Comparison of ENCODE assay signal across 10 mouse cellular contexts in the genomic region with DNA sequence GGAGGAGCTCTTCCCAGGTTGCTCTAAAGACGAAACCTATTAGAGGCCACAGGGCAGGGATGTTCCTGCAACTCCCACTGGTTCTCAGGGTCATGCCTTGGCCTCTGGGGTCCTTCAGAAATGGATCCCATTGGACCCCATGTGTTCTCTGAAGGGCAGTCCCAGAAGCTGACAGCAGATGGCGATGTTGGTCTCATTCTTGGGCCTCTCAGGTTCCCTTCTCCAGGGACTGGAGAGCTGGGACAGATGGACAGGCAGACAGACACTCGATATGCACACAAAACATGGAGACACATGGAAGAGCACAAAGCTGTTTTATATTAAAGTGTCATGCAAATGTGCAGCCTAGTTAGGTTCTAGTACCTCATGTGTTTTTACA. TPM values are rescaled to one million over a fixed set of nuclear protein-coding genes. Genes with fewer than 3 reads are reported as not detected.
DNase-seq lines count a peak whose midpoint lies in the region; ATAC-seq and TF ChIP-seq lines count a peak whose summit lies in the region.
"Had no signal": no experiment of that assay in that cellular context is flagged by ENCODE, and none has a peak within 500 bp of the region (broad histone marks: within the 10 kb centered on the region; RNA-seq: fewer than 3 reads in every experiment).

No protein-coding gene starts in this region.

- no peak overlapping the region for H3K4me2 ChIP-seq in hindbrain, embryonic 14.5 days (replicated peaks)
- H3K4me2 ChIP-seq in hindbrain, embryonic 16.5 days (ENCODE audit: low read length): no peak overlapping the region
- no peak overlapping the region for H3K4me2 ChIP-seq in kidney, embryonic 14.5 days (replicated peaks; ENCODE audit: low read depth, low read length)
- no peak overlapping the region for H3K4me2 ChIP-seq in limb, embryonic 14.5 days (replicated peaks; ENCODE audit: low read depth, low read length, severe bottlenecking)
- H3K4me2 ChIP-seq: embryonic facial prominence, embryonic 15.5 days had no signal

- no peak for TF ChIP-seq POLR2A in limb, embryonic 14.5 days (IDR thresholded peaks at IDR 0.05; ENCODE audit: borderline replicate concordance, extremely low read depth, insufficient read depth, insufficient read length)

- H3K36me3 ChIP-seq in hindbrain, embryonic 14.5 days (replicated peaks; ENCODE audit: control insufficient read depth, insufficient read depth): no peaks in the 10 kb centered on the region
- H3K36me3 ChIP-seq in hindbrain, embryonic 16.5 days (ENCODE audit: control insufficient read depth, insufficient read depth, low read length): no peaks in the 10 kb centered on the region
- H3K36me3 ChIP-seq in kidney, embryonic 14.5 days (ENCODE audit: control insufficient read depth, insufficient read depth, low read length): no peaks in the 10 kb centered on the region
- H3K36me3 ChIP-seq in limb, embryonic 14.5 days (ENCODE audit: control insufficient read depth, insufficient read depth, low read length): no peaks in the 10 kb centered on the region
- H3K36me3 ChIP-seq: embryonic facial prominence, embryonic 15.5 days had no signal

- DNase-seq in hindbrain, embryonic 14.5 days (ENCODE audit: low spot score): peak; percentile 72
- peak; percentile 63 for DNase-seq in adipocyte (ENCODE audit: low spot score)
- peak; percentile 81 for DNase-seq in embryo, embryonic 11 days
- no peak for DNase-seq in limb, embryonic 14.5 days (ENCODE audit: low spot score)
- DNase-seq in retina, embryonic 14.5 days (ENCODE audit: low spot score): peak; percentile 91
- peak; percentile 60 for DNase-seq in urinary bladder, postnatal 25 days (ENCODE audit: low spot score)

- H3K4me3 ChIP-seq in hindbrain, embryonic 14.5 days (replicated peaks; ENCODE audit: low read length): no peak overlapping the region
- H3K4me3 ChIP-seq in hindbrain, embryonic 16.5 days (ENCODE audit: low read length): no peak overlapping the region
- no peak overlapping the region for H3K4me3 ChIP-seq in kidney, embryonic 14.5 days (ENCODE audit: low read length)
- no peak overlapping the region for H3K4me3 ChIP-seq in limb, embryonic 14.5 days (replicated peaks; ENCODE audit: low read length)
- H3K4me3 ChIP-seq: embryonic facial prominence, embryonic 15.5 days; megakaryocyte, embryonic 14.5 days had no signal

- 18% methylated on average over 3 of the region's 3 CpGs for WGBS in hindbrain, embryonic 14.5 days
- 12% methylated on average over 3 of the region's 3 CpGs for WGBS in hindbrain, embryonic 16.5 days
- 8% methylated on average over 3 of the region's 3 CpGs for WGBS in kidney, embryonic 14.5 days
- 4% methylated on average over 3 of the region's 3 CpGs for WGBS in limb, embryonic 14.5 days

- no peak overlapping the region for H3K9ac ChIP-seq in hindbrain, embryonic 14.5 days
- H3K9ac ChIP-seq in hindbrain, embryonic 16.5 days (ENCODE audit: low read depth, low read length): no peak overlapping the region
- H3K9ac ChIP-seq in kidney, embryonic 14.5 days (ENCODE audit: low read depth, low read length): no peak overlapping the region
- no peak overlapping the region for H3K9ac ChIP-seq in limb, embryonic 14.5 days (ENCODE audit: low read depth, low read length, severe bottlenecking)
- H3K9ac ChIP-seq: embryonic facial prominence, embryonic 15.5 days had no signal

- no peak for ATAC-seq in hindbrain, embryonic 14.5 days (ENCODE audit: low FRiP score)
- no peak for ATAC-seq in hindbrain, embryonic 16.5 days
- ATAC-seq in kidney, embryonic 14.5 days (ENCODE audit: low FRiP score, low TSS enrichment): 0 out of 2 replicates have a peak, but pooled peaks have one; percentile 20
- peak; percentile 16; the same call in 1 of the 2 replicates for ATAC-seq in limb, embryonic 14.5 days (ENCODE audit: low FRiP score, low read depth)

- H3K27ac ChIP-seq in hindbrain, embryonic 14.5 days: no peak overlapping the region
- H3K27ac ChIP-seq in hindbrain, embryonic 16.5 days (ENCODE audit: low read depth, low read length): no peak overlapping the region
- H3K27ac ChIP-seq in kidney, embryonic 14.5 days (ENCODE audit: low read depth, low read length): no peak overlapping the region
- H3K27ac ChIP-seq in limb, embryonic 14.5 days (replicated peaks; ENCODE audit: low read depth, low read length): no peak overlapping the region
- H3K27ac ChIP-seq: embryonic facial prominence, embryonic 15.5 days had no signal

- 0 out of 2 replicates have a peak, but pooled peaks cover 7% of the 10 kb centered on the region for H3K27me3 ChIP-seq in hindbrain, embryonic 14.5 days (ENCODE audit: control insufficient read depth, insufficient read depth, low read length)
- no peaks in the 10 kb centered on the region for H3K27me3 ChIP-seq in hindbrain, embryonic 16.5 days (replicated peaks; ENCODE audit: control insufficient read depth, insufficient read depth, low read length)
- H3K27me3 ChIP-seq in kidney, embryonic 14.5 days (ENCODE audit: control insufficient read depth, insufficient read depth, low read length): no peaks in the 10 kb centered on the region
- H3K27me3 ChIP-seq in limb, embryonic 14.5 days (ENCODE audit: control insufficient read depth, insufficient read depth, low read length): no peaks in the 10 kb centered on the region
- H3K27me3 ChIP-seq: embryonic facial prominence, embryonic 15.5 days had no signal

- 0 out of 2 replicates have a peak, but pooled peaks cover under 1% of the 10 kb centered on the region for H3K4me1 ChIP-seq in hindbrain, embryonic 14.5 days (replicated peaks; ENCODE audit: control insufficient read depth, insufficient read depth, low read length)
- no peaks in the 10 kb centered on the region for H3K4me1 ChIP-seq in hindbrain, embryonic 16.5 days (ENCODE audit: control insufficient read depth, insufficient read depth, low read depth, low read length)
- H3K4me1 ChIP-seq in kidney, embryonic 14.5 days (ENCODE audit: control insufficient read depth, insufficient read depth, low read length): no peaks in the 10 kb centered on the region
- peaks cover 2% of the 10 kb centered on the region; the same call in 1 of the 2 replicates for H3K4me1 ChIP-seq in limb, embryonic 14.5 days (ENCODE audit: control insufficient read depth, insufficient read depth, low read length)

- H3K9me3 ChIP-seq in hindbrain, embryonic 14.5 days (ENCODE audit: control insufficient read depth, low read length): peaks cover 6% of the 10 kb centered on the region; the same call in 1 of the 2 replicates
- no peaks in the 10 kb centered on the region; the same call in 1 of the 2 replicates for H3K9me3 ChIP-seq in hindbrain, embryonic 16.5 days (ENCODE audit: control insufficient read depth, low read length)
- peaks cover 6% of the 10 kb centered on the region; the same call in 1 of the 2 replicates for H3K9me3 ChIP-seq in kidney, embryonic 14.5 days (ENCODE audit: control insufficient read depth, low read length)
- H3K9me3 ChIP-seq in limb, embryonic 14.5 days (ENCODE audit: control insufficient read depth, low read length): no peaks in the 10 kb centered on the region
- H3K9me3 ChIP-seq: embryonic facial prominence, embryonic 15.5 days had no signal

RNA-seq across cellular contexts. Expression of gene Tas1r2, which starts 31.3 kb away (rescaled TPM):
- not detected in 2 replicates for polyA plus RNA-seq in hindbrain, embryonic 14.5 days (2014; fragmentation: Nextera tagmentation; extraction: Ambion mirVana)
- not detected in 2 replicates for polyA plus RNA-seq in hindbrain, embryonic 16.5 days (2015; fragmentation: Nextera tagmentation; extraction: Ambion mirVana)
- not detected in 2 replicates for polyA plus RNA-seq in kidney, embryonic 14.5 days (2014; fragmentation: Nextera tagmentation; extraction: Ambion mirVana)
- 0.04 and 0.05 TPM in 2 replicates for polyA plus RNA-seq in limb, embryonic 14.5 days (2012; rRNA removed)
- polyA plus RNA-seq in limb, embryonic 14.5 days (2014; fragmentation: Nextera tagmentation; extraction: Ambion mirVana): not detected in 2 replicates

Comparison
In these comparisons a context has a peak if more than half of its experiments do, and no peak if none do; other contexts are left out.
1. ATAC-seq: peak in kidney, embryonic 14.5 days (single experiment) and limb, embryonic 14.5 days (single experiment); none in hindbrain, embryonic 14.5 days (single experiment) and hindbrain, embryonic 16.5 days (single experiment).